Mouse (Mus musculus): Measurements from ENCODE around the gene Tfam.

Tfam gene

DNA sequence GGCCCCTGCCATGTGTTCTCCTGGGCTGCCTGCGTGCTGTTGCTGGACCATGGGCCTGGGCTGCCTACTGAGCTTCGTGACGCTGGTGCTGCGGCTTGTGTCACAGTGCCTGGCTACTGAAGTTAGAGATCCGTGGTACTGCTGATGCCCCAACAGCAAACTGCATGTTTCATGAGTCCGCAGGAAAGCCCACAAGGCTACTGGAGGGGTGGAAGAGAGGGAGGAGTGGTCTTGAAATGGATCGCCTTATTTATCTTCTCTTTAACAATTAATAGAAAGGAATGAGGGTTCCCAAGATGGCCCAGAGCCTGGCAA, at the start of gene Tfam:
Gene Tfam, minus strand, starts transcription at position 41 of the 315 bp plus-strand sequence.
- DNase-seq (ENCODE audit: low read depth, low spot score): no peak

DNA sequence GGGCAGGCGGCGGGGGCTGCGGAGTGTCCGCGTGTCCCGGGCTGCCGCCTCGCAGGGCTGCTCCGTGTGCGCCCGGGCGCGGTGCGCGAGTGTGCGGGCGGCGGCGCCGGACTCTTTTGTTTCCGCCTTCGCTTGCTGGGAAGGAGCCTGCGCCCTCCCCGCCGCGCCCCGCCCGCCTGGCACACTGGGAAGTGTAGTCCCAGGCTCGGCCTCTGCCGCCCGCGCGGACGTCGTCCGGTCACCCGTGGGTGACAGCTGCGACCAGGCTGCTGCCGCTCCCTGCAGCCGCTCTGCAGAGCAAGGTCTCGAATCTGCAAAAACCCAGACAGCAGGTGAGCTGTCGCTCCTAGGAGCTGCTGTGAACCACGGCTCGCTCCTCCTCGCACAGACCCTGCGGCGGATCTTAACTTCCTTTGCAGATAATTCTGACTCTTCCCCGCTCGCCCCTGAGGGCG, 47.1 kb upstream of the Tfam start, which contains the start of gene Ube2d1:
Gene Ube2d1, minus strand, starts transcription at position 137 of the 455 bp plus-strand sequence.
- peak; percentile 66 for DNase-seq (ENCODE audit: low read depth, low spot score)

DNA sequence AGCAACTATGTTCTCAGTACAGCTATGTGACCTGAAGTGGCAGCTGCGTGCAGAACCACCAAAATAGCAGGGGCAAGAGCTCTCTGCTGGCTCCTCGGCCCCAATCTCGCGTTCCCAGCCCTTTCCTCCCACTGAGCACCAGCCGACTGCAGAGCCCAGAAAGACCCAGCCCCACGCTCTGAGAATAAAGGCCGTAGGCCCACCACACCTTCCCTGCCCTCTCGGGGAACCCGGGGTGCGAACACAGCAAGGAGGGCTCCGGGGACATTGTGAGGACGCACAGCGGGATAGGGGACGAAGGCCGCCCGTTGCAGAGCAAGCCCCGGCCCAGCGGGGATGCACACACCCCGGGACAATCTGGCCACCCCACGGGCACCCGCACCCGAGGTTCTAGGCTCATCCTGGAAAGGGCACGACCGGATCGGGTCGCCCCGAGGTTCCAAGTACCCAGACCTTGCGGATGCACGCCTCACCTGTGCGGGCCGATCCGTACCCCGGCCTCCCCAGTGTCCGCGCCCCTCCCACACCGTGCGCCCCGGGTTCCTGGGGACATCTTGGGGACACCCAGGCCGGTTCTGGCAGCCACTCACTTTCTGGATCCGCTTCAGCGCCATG, 46.5 kb upstream of the Tfam start:
- no peak for DNase-seq (ENCODE audit: low read depth, low spot score)

DNA sequence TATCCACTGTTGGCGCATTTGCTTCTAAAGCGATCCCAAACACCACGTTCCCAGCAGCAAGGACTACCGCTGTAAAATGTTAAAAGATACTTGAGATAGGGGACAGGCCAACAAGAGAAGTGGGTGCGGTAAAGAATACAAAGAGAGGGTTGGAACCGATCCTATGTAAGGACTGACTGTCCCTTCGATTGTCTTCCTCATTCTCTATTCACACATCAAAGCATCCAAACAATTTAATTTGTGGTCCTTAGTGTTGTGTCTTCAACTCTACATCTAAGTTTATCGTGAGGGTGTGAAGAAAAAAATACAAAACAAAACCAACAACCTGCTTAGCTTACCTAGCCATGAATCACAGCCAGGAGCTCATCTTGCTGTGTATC, 46.0 kb upstream of the Tfam start:
- DNase-seq (ENCODE audit: low read depth, low spot score): no peak

DNA sequence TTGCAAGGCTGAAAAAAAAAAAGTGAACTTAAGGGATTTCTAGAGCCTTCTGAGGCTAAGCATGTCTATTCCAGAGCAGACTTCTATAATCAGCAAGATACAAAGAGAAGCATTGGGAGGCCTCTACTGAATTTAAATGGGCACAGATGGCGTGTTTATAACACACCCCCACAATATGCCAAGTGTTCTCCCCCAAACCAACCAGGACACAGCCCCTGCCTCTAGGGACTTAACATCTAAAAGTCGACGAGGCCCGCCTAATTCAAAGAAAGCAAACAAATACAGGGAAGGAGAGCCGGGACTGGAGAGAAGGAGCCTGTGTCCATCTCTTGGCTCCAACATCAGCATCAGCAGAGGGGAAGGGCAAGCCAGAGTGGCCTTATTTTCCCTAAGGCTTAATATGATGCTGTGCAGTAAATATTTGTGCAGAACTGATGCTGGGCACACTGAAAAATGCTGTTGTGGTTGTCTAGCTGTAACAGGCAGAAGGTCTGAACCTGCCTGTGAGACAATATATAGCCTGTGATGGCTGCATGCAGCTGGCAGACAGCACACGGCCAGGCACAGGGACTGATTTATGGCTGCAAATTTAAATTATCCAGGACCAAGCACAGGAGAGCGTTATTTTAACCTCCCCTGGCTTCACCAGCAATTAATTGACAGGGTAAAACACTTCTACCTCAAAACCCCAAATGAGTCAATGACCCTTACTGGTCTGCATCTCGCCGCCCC, 35.1 kb upstream of the Tfam start:
- no peak for DNase-seq (ENCODE audit: low read depth, low spot score)

DNA sequence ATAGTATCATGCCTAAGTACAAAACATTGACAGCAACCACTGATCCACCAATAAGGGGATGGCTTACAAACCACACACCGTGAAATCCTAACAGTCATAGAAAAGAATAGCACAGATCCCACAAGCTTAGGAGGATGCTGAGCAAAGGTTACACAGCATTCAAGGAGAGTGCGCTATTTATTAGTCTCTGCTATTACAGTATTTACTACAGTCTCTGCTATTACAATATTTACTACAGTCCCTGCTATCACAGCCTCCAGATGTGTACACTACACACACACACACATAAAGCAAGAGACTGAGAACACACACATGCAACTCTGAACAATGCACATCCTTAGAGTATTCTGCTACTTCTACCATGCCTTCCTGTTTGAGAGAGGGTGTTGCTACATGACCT, 29.9 kb upstream of the Tfam start:
- no peak for DNase-seq (ENCODE audit: low read depth, low spot score)

DNA sequence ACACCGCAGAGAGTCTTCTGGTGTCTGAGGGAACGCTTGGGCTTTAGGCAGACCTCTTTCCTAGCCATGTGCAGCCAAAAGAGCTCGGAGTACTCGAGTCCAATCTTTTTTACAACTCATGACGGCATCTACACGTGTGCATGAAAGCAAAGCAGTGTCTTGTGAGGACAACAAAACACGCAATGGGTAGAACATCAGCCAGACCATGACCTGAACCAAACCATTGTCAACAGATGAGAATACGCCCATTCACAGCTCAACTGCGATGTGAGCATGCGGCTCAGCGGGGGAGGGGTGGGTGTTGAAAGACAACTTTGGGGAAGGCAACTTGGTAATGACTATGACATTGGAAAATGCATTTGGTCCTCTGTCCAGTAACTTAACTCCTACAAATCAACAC, 29.4 kb upstream of the Tfam start:
- DNase-seq (ENCODE audit: low read depth, low spot score): no peak

DNA sequence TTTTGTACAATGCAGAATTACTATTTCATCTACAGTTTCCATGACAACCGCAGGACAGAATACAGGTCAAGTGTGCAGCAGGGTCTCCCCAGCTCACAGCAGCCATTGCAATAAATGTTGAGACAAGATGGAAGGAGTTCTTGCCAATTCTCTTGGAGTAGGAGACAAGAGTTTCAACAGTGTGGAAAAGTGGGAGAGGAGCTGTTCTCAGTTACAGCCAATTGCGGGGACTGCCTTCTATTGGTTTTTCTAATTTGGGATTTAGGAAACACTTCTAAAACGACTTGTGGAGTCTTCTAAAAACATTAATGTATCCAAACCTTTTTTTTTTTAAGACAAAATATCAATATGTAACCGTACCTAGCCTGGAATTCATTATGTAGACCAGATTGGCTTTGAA, 27.0 kb upstream of the Tfam start:
- no peak for DNase-seq (ENCODE audit: low read depth, low spot score)

DNA sequence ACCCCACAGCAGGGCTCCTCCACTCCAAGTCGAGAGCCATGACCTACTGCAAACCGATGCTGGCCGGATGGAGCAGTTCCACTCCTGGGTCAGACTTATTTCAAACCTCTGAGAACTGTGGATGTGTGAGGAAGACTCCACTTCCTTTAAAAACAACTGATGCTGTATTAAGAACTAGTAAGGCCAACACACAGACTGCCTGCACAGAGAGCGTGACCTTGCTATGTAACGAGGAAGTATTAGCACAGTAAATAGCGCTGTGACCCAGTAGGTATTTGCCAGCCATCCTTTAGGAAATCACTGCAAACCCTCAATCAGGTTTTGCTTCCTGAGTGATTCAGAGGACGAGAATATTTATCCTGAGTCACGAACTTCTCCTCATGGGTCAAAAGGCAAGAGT, 23.6 kb upstream of the Tfam start:
- no peak for DNase-seq (ENCODE audit: low read depth, low spot score)

DNA sequence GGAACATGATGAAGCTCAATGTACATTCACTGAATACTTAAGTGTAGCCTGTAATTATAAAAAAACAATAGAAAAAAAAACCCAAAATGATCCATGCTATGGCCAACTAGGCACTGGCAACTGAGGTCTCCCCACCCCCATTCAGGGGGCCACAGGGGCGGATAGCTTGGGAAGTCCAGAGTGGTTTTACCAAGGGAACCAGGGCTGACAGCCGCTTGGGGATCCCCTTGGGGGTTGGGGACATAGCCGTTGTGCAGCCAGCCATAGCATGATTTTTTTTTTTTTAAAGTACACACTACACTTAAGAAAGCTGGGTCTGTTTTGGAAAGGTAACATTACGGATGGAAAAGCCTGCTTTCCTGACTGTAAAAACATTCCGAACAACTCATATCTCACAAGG, 20.9 kb upstream of the Tfam start:
- DNase-seq (ENCODE audit: low read depth, low spot score): no peak

DNA sequence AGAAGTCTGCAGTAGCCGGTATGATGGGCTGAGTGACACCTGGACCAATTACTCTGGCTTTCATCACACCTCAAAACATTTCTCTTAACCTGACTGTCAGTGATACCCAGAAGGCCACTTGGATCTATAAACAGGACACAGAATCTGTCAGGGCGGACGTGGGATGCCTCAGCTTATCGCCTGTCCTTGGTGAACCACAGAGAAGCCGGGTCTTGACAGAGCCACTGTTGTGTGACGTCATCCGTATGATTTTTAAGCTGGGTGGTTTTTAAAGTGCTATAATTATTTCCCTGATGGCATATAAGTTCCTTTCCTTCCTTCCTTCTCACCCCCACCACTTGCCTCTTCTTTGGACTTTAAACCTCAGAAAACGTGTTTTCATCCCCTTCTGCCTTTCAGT, 20.4 kb upstream of the Tfam start:
- DNase-seq (ENCODE audit: low read depth, low spot score): no peak

DNA sequence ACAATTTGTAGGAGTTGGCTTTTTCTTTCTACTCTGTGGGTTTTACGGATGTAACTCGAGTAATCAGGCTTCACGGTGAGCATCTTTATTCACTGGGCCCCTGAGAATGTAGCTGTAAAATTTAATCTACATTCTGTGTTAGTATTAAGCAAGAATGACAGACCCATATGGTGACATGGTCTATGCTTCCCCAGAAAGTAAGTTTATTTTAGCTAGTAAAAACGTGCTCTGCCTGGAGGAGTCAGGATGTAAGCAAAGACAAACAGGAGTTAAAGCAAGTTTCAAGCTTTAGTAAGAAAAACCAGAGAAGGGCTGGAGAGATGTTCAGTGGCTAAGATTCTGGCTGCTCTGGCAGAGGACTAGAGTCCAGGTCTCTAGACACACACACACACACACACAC, 15.1 kb upstream of the Tfam start:
- no peak for DNase-seq (ENCODE audit: low read depth, low spot score)

DNA sequence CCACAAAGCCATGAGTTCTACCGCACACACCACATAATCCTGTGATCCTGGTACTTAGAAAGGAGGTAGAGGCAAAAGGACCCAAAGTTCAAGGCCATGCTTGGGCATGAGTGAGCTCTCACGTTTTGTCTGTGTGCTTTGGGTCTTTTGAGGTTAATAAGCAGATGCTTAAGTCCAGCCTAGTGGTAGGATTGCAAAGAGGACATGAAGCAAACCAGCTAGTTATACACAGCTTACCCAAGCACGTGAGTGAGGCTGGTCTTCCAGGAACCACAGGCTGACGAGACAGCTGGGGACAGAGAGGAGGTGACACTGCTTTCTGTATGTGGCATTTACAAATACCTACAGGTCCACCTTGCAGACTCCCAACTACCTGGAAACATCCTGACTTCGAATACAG, 14.3 kb upstream of the Tfam start:
- DNase-seq (ENCODE audit: low read depth, low spot score): no peak

DNA sequence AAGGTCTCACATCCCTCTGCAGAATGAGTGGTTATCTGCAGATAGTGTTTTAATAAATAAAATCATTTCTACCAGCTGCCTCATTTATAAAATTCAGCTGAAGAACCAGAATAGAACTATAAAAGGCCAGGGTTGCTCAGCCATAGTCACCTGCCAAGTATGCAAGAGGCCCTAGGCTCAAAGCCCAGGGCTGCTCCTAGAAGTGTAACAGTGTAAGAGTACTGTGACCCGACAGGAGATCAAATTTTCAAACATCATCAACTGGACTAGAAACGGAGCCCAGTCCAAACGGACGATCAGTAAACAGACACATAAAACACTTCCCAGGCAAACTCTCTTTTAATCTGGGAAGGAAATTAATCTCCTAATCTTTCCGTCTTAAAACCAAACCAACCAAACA, 13.8 kb upstream of the Tfam start:
- DNase-seq (ENCODE audit: low read depth, low spot score): no peak

DNA sequence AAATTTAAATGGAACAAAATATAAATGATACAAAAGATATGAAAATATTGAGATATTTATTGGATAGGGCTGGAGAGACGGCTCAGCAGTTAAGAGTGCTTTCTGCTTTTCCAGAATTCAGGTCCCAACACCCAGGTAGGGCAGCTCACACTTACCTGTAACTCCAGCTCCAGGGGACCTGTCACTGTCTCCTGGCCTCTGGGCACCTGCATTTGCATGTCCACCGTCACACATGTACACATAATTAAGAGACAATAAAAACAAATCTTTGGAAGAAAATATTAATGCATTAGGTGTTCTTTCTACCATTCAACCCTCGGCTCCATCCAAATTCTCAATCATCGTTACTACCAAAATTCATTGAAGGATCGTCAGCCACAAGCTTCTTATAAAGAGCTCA, 13.2 kb upstream of the Tfam start:
- no peak for DNase-seq (ENCODE audit: low read depth, low spot score)

DNA sequence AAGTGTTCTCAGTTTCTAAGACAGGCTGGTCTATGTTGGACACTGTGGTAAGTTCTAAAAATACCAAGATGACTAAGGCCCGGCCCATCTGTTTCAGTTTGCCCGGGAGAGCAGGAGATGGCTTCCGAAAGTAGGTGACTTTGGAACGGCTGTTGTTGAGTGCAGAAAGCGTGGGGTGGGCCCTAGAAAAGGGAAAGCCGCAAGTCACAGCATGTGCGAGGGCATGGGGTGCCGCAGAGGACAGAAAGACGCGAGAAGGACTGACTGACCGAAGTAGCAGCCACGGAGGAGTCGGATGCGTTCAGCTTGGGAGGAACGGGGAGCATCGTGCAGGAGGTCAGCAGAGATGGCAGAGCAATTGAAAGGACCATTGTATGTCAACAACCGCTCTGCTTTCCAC, 12.4 kb upstream of the Tfam start:
- DNase-seq (ENCODE audit: low read depth, low spot score): no peak

DNA sequence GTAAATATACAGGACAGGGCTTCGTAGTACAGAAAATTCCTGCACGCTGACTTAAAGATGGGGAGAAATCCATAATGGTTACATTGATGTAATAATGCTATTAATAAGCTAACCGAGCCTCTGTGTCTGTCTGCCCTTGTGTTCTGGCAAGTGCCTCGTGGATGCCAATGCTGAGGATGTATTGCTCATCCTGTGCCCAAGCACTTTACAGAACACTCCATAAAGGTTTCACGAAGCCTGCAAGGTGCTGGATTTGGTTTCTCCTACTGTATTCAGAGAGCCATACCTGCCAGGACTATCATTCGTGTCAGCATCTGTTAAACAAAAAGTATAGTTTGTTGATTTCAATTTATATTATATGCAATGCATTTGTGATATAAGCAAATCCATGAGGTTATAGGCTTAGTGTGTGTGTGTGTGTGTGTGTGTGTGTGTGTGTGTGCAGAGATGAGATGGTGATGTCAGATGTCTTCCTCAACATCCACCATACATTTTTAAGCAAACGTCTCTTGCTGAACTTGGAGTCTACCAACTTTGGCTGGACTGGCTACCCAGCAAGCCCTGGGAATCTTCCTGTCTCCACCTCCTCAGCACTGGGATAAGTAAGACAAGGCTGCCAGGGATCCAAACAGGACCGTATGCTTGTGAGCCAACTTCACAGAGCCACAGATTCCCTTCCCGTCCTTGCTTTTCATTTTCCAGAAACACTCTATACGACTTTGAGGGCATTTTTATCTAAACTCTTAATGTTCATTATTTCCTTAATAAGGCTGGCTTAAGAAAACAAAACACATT, 11.2 kb upstream of the Tfam start:
- no peak for DNase-seq (ENCODE audit: low read depth, low spot score)

DNA sequence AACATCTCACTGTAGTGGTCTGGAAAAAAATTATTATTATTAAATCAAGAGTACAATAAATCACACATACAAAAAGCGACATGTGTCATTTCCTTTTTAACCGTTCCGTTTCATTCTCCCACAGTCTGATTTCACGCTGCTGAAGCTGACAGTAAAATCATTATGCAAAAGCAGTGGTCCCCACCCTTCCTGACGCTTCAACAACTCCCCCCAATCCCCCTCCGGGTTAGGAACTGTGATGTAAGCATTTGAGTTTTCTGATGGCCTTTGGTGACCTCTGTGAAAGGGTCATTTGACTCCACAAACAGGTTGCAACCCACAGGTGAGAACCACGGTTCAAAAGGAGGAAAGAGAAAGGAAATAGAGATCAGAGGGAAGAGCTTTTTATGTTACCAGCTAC, 8.9 kb upstream of the Tfam start:
- DNase-seq (ENCODE audit: low read depth, low spot score): no peak

DNA sequence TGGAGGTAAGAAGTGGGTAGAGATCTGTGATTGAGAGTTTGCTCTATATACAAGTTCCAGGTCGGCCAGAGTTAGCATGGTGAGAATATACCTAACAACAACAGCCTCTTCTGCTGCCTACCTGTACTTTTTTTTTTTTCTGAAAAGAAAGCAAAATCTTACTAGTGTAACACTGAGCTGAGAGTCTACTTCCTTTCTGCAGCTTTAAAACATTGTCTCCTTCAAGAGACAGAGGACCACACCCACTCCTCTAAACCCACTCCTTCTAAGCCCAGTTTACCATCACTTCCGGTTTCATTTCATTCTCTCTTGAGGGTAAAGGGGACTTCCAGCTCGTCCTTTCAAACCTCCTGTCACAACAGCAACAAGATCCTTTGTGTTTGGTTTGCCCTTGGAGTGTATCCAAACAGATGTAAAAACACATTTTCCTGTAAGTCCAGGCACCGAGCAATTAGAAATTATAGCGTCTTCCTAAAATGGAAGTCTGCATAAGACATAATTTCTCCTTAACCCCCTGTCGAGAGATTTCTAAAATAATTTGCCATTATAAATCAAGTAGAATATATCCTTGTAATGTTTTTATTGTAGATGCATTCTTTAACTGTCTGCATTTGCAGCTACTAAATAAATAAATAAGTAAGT, 1.5 kb upstream of the Tfam start:
- DNase-seq (ENCODE audit: low read depth, low spot score): no peak

DNA sequence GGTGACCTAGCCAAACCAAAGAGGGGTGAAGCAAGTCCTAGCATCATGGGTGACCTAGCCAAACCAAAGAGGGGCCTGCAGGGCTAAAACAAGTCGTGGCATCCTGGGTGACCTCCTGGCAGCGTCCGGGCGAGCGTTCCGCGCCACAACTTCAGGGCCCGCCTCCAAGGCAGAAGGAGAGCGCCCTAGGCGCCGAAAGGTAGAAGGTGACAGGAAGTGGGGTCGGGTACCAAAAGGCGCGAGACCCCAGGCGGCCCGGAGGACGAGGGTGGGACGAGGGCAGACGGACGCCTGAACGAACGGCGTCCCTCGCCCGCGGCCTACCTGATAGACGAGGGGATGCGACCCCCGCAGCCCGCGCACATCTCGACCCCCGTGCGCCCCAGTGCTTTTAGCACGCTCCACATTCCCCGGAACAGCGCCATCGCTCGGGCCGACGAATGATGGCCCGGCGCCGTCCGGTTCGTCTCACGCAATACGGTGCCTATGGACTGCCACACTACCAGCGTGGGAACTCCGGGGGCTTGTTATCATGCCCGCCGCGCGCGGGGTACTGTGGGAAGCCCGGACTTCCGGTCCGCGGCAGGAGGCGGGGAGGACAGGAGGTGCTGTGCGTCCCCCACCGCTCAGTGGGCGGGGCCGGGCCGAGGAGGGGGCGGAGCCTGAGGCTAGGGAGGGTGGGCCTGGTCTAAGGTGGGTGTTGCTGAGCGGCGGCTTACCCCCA, 402 bp downstream of the Tfam start:
- DNase-seq (ENCODE audit: low read depth, low spot score): peak; percentile 86

DNA sequence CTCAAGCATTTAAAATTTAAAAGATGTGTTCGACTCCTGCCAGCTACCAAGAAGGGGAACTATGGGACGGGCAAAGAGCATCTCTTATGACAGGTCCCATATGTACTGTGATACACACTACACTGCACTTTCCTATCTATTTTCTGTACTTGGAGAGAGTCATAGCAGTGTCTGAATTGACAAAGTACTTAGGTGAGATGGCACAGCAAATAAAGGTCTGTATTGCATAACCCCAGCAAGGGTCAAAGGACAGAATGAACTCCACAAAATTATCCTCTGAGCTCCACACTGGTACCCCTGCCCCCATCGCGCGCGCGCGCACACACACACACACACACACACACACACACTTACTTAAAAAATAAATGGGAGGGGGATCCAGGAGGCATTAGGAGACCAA, 4.0 kb downstream of the Tfam start:
- DNase-seq (ENCODE audit: low read depth, low spot score): no peak

DNA sequence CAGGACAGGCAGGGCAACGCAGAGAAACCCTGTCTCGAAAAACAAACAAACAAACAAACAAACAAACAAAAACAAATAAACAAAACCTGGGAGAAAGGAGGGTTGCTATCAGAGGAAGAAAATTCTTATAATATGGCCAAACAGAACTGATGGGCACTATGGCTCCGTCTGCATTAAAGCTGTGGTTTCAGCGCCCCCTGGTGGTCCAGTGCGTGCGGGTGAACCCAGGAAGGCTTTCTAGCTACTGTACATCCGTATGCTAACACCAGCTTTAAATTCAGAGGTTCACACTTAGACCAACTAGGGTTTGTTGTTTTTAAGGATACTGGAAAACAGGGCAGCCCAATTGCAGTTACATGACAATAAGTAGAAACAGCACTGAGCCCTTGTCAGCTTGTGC, 12.2 kb downstream of the Tfam start:
- DNase-seq (ENCODE audit: low read depth, low spot score): peak; percentile 46

All from retina, adult 2 months (tissue).